Mouse (Mus musculus) erythroblast, embryonic 14.5 days (primary cell): ENCODE data around the gene Map3k12.

Experiments
- GATA1 ChIP-seq: IDR thresholded peaks from 2 replicates; pipeline ENCODE4 v1.6.1; 2012; ENCODE audit warnings: low read length, inconsistent platforms, mixed read lengths
- TAL1 ChIP-seq: IDR thresholded peaks from 3 replicates; pipeline ENCODE4 v1.6.1; 2012; ENCODE audit warnings: low read length, inconsistent platforms, mixed read lengths

- TF ChIP-seq GATA1 (no peak), TAL1 (no peak)
Measured at GRCm38 (mm10) chr15:102528396-102528795, 11.5 kb upstream of the Map3k12 start.
